Mouse (Mus musculus) forebrain, embryonic 10.5 days (tissue): ENCODE data around the gene Dbf4. TPM values are rescaled to one million over a fixed set of nuclear protein-coding genes. Genes with fewer than 3 reads are reported as not detected.

ENCODE experiments used
- DNase-seq: peaks from one replicate; pipeline ENCODE4 v3.0.0-alpha.2; 2017; ENCODE audit warnings: low spot score; ENCODE audit errors: extremely low spot score
- H3K27ac ChIP-seq: fragments of 300-500 bp; sonication (generic); 2 replicates; pipeline ENCODE4 v1.5.1; 2016; ENCODE audit warnings: mild to moderate bottlenecking
- H3K27me3 ChIP-seq: fragments of 300-500 bp; sonication (generic); 2 replicates; pipeline ENCODE4 v1.6.1; 2016; ENCODE audit warnings: mild to moderate bottlenecking; ENCODE audit not compliant: poor library complexity, severe bottlenecking
- H3K36me3 ChIP-seq: fragments of 300-500 bp; sonication (generic); replicated peaks from 2 replicates; pipeline ENCODE4 v1.6.1; 2016; ENCODE audit warnings: mild to moderate bottlenecking, moderate library complexity
- H3K4me1 ChIP-seq: fragments of 300-500 bp; sonication (generic); 2 replicates; pipeline ENCODE4 v1.6.1; 2016
- H3K4me3 ChIP-seq: fragments of 300-500 bp; sonication (generic); 2 replicates; pipeline ENCODE4 v1.5.1; 2016; ENCODE audit warnings: mild to moderate bottlenecking, moderate library complexity
- H3K9me3 ChIP-seq: fragments of 300-500 bp; sonication (generic); 2 replicates; pipeline ENCODE4 v1.6.1; 2016; ENCODE audit warnings: mild to moderate bottlenecking, moderate library complexity
- WGBS: fragments of 180-500 bp; shearing (Covaris S2); methylation state at CpG from one replicate; pipeline ENCODE4 v1.1.7; 2016; 5-methylcytosine and 5-hydroxymethylcytosine counted together
- polyA plus RNA-seq: library from polyadenylated mRNA; unstranded; fragments of >200 nt; fragmentation: Nextera tagmentation; extraction: Ambion mirVana; gene quantifications from 2 replicates; pipeline ENCODE4 v1.2.1, GENCODE M21; 2016

The Dbf4 gene
- polyA plus RNA-seq, 1 experiment from 2014 or later, result 74.8 TPM

DNA sequence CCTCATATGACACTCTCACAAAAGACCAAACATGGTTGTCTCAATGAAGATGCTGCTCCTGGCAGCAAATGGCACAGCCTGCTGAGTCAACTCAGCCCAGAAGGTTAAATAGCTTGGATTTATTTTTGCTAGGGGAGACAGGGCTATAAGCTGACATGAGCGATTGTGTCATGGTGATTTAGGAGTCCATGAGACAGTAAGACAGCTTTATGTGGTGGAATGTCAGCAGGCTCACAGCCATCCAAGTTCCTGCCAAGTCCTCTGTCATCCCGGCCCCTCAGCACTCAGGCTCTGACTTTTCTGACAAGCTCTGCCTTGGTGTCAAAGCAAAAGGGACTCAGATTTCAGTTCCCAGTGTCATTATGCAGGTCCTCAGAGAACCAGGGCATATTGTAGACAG is 66.2 kb downstream of the Dbf4 start:
- H3K4me3 ChIP-seq, result no peak overlapping the region
- no peak for DNase-seq
- H3K27ac ChIP-seq, result no peak overlapping the region
- H3K27me3 ChIP-seq, result no peaks in the 10 kb centered on the region
- no peaks in the 10 kb centered on the region for H3K9me3 ChIP-seq
- WGBS, result 78% methylated on average over 2 of the region's 2 CpGs
- no peaks in the 10 kb centered on the region; the same call in 1 of the 2 replicates for H3K36me3 ChIP-seq
- H3K4me1 ChIP-seq, result no peaks in the 10 kb centered on the region

- no peaks in the 10 kb centered on the region for H3K4me1 ChIP-seq
- H3K4me3 ChIP-seq, result no peak overlapping the region
- no peak overlapping the region for H3K27ac ChIP-seq
- WGBS, result 82% methylated on average over 10 of the region's 10 CpGs
- DNase-seq, result no peak
- H3K9me3 ChIP-seq, result no peaks in the 10 kb centered on the region
- H3K36me3 ChIP-seq, result no peaks in the 10 kb centered on the region
- H3K27me3 ChIP-seq, result no peaks in the 10 kb centered on the region
These were observed 73.0 kb downstream of the Dbf4 start for GRCm38 (mm10) chr5:8349557-8349956.

Other genes with a start within 250 kb of the Dbf4 start
- gene Adam22, start 54.6 kb downstream of the Dbf4 start, polyA plus RNA-seq, result 7.3 and 8.1 TPM in 2 replicates
- 9.3 and 9.4 TPM in 2 replicates for gene Slc25a40, start 134 bp upstream of the Dbf4 start, polyA plus RNA-seq
- 4.7 and 5.0 TPM in 2 replicates for gene Rundc3b, start 200.2 kb upstream of the Dbf4 start, polyA plus RNA-seq
- 0.12 and 0.35 TPM in 2 replicates for gene Abcb1a, start 237.4 kb upstream of the Dbf4 start, polyA plus RNA-seq